Mouse (Mus musculus) ES-Bruce4 (cell line): ENCODE measurements at regions not wholly inside any gene's neighbourhood (a gene's known extent, or its start where the extent isn't known, plus 50 kb on each side); places are given as distances from the start of the nearest gene placed in this dataset.

Source experiments
- H3K27ac ChIP-seq: 2 replicates; pipeline ENCODE4 v1.5.1; 2012; ENCODE audit warnings: low read length, inconsistent platforms; ENCODE audit not compliant: insufficient read depth
- H3K27me3 ChIP-seq: 2 replicates; pipeline ENCODE4 v1.6.1; 2012; ENCODE audit warnings: mild to moderate bottlenecking, low read length, inconsistent platforms; ENCODE audit not compliant: control insufficient read depth, poor library complexity, insufficient read depth, severe bottlenecking
- H3K36me3 ChIP-seq: 2 replicates; pipeline ENCODE4 v1.6.1; 2012; ENCODE audit warnings: inconsistent platforms, mild to moderate bottlenecking, low read length, moderate library complexity; ENCODE audit not compliant: control insufficient read depth, poor library complexity, insufficient read depth, severe bottlenecking
- H3K4me1 ChIP-seq: one replicate; pipeline ENCODE4 v1.8.1; 2011; ENCODE audit warnings: low read length; ENCODE audit not compliant: control insufficient read depth, insufficient read depth
- H3K4me3 ChIP-seq: 2 replicates; pipeline ENCODE4 v1.5.1; 2011; ENCODE audit warnings: low read depth, mild to moderate bottlenecking, low read length
- H3K9ac ChIP-seq: 2 replicates; pipeline ENCODE4 v1.6.1; 2012; ENCODE audit warnings: low read depth, mild to moderate bottlenecking, inconsistent platforms; ENCODE audit not compliant: poor library complexity, severe bottlenecking
- H3K9me3 ChIP-seq: replicated peaks from 2 replicates; pipeline ENCODE4 v1.6.1; 2012; ENCODE audit warnings: mild to moderate bottlenecking, low read length, inconsistent platforms; ENCODE audit not compliant: control insufficient read depth, poor library complexity, insufficient read depth, severe bottlenecking
- CTCF ChIP-seq: IDR thresholded peaks from one replicate; pipeline ENCODE4 v1.8.1; 2011; ENCODE audit warnings: low read depth, low read length
- EP300 ChIP-seq: IDR thresholded peaks from 2 replicates; pipeline ENCODE4 v1.6.1; 2011; ENCODE audit warnings: low read depth, low read length; ENCODE audit not compliant: insufficient read depth
- POLR2A ChIP-seq: IDR thresholded peaks from one replicate; pipeline ENCODE4 v1.8.1; 2011; ENCODE audit warnings: low read length; ENCODE audit not compliant: insufficient read depth

GRCm38 (mm10) chr3:105357511-105357910, 94.6 kb upstream of the Kcnd3 start:
- H3K4me3 ChIP-seq = no peak overlapping the region
- no peak overlapping the region for H3K9ac ChIP-seq
- no peak overlapping the region for H3K27ac ChIP-seq
- no peaks in the 10 kb centered on the region for H3K4me1 ChIP-seq
- no peaks in the 10 kb centered on the region for H3K36me3 ChIP-seq
- no peaks in the 10 kb centered on the region for H3K27me3 ChIP-seq
- no peak for TF ChIP-seq CTCF
- no peak for TF ChIP-seq POLR2A
- TF ChIP-seq EP300 = no peak
- H3K9me3 ChIP-seq = no peaks in the 10 kb centered on the region

- Histone ChIP-seq H3K4me3 (no peak overlapping the region), H3K36me3 (no peaks in the 10 kb centered on the region), H3K9me3 (no peaks in the 10 kb centered on the region), H3K4me1 (no peaks in the 10 kb centered on the region), H3K27ac (no peak overlapping the region), H3K27me3 (no peaks in the 10 kb centered on the region), H3K9ac (no peak overlapping the region)
- no peak for TF ChIP-seq CTCF
- TF ChIP-seq EP300 = no peak
- TF ChIP-seq POLR2A = no peak
These were observed 92.5 kb upstream of the Kcnd3 start for GRCm38 (mm10) chr3:105359636-105360035.

GRCm38 (mm10) chr3:105364685-105365084, 87.4 kb upstream of the Kcnd3 start:
- H3K9ac ChIP-seq = no peak overlapping the region
- no peaks in the 10 kb centered on the region for H3K36me3 ChIP-seq
- no peaks in the 10 kb centered on the region for H3K27me3 ChIP-seq
- TF ChIP-seq EP300 (no peak), CTCF (no peak), POLR2A (no peak)
- no peak overlapping the region for H3K4me3 ChIP-seq
- H3K27ac ChIP-seq = no peak overlapping the region
- no peaks in the 10 kb centered on the region for H3K9me3 ChIP-seq
- H3K4me1 ChIP-seq = no peaks in the 10 kb centered on the region

DNA sequence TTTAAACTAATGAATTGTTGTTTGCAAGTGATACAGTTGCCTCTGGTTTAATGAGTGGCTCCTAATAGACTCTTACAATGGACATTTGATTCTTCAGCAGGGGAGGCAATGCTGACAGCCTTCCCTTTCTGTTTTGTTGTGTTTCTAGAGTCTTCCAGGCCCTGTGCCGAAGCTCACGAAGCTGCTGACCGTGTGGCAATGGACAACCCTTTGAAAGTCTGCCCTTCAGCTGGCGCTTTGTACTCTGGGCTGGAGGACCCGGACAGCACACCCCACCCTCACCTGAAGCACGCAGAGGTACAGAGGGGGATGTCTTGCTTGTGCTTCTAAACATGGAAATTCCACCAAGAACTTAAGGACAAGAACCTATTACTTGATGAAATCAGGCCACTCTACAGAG, 85.3 kb upstream of the Kcnd3 start:
- H3K4me3 ChIP-seq = no peak overlapping the region
- TF ChIP-seq CTCF (no peak), POLR2A (no peak), EP300 (no peak)
- no peaks in the 10 kb centered on the region for H3K36me3 ChIP-seq
- H3K27me3 ChIP-seq = no peaks in the 10 kb centered on the region
- no peak overlapping the region for H3K27ac ChIP-seq
- no peaks in the 10 kb centered on the region for H3K9me3 ChIP-seq
- H3K9ac ChIP-seq = no peak overlapping the region
- H3K4me1 ChIP-seq = no peaks in the 10 kb centered on the region

DNA sequence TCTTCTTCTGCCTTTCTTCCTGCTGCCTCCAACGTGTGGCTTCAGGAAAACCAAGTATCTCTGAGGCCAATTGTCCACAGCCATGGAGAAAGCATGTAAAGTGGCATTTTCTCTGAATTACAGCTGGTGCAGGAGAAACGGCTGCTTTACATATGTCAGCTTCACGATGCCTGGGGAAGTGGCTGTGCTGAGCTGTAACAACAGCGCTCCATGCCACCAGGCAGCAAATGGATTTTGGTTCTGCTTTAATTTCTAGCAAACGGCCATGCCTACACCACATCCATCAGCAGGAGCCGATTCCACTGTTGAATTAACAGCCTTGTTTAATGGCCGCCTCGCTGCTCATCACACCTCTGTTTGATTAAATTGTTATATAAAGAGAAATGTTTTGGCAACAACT, 84.2 kb upstream of the Kcnd3 start:
- Histone ChIP-seq H3K27ac (no peak overlapping the region), H3K9me3 (no peaks in the 10 kb centered on the region), H3K9ac (no peak overlapping the region), H3K36me3 (no peaks in the 10 kb centered on the region), H3K4me1 (no peaks in the 10 kb centered on the region), H3K4me3 (no peak overlapping the region), H3K27me3 (no peaks in the 10 kb centered on the region)
- TF ChIP-seq POLR2A (no peak), CTCF (no peak), EP300 (no peak)

DNA sequence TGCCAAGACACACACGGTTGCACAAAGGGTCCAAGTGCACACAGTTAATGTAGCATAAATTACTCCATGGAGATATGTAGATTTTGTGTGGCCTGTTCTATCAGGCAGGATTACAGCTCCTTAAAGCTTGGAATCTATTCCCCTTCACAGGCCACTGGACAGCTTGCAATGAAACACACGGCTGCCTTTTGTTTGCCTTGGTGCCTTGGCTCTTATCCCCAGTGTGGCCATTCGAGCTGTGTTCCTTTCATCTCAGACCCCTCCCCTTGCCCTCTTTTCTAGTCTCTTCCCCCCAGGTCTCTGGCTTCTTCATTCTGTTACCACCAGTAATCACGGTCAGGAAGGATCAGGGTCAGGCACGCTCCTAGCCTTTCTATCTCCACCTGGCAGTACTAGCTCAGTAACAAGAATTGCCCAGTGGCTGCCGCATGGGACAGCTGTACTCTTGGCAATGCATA, 79.7 kb upstream of the Kcnd3 start:
- Histone ChIP-seq H3K36me3 (no peaks in the 10 kb centered on the region), H3K27me3 (no peaks in the 10 kb centered on the region; the same call in 1 of the 2 replicates), H3K9me3 (no peaks in the 10 kb centered on the region), H3K4me1 (no peaks in the 10 kb centered on the region), H3K9ac (no peak overlapping the region), H3K27ac (no peak overlapping the region), H3K4me3 (no peak overlapping the region)
- no peak for TF ChIP-seq EP300
- TF ChIP-seq CTCF = no peak
- TF ChIP-seq POLR2A = no peak
